Mouse (Mus musculus) lung, adult 2 months (tissue): ENCODE measurements around the gene Slc35e2. TPM values are rescaled to one million over a fixed set of nuclear protein-coding genes. Genes with fewer than 3 reads are reported as not detected.

Experiments used
- DNase-seq: peaks from one replicate; pipeline ENCODE4 v3.0.0; 2022
- H3K4me1 ChIP-seq: fragments of 200-500 bp; 2 replicates; pipeline ENCODE4 v1.6.1; 2011; ENCODE audit warnings: low read length; ENCODE audit not compliant: control insufficient read depth, insufficient read depth
- H3K4me3 ChIP-seq: fragments of 200-500 bp; replicated peaks from 2 replicates; pipeline ENCODE3; 2011; ENCODE audit warnings: low read depth, mild to moderate bottlenecking, control low read depth, low read length; ENCODE audit errors: extremely low read depth
- CTCF ChIP-seq: fragments of 200-500 bp; IDR thresholded peaks from 2 replicates; pipeline ENCODE4 v1.5.1; 2011; ENCODE audit warnings: mild to moderate bottlenecking, low read length, control low read depth; ENCODE audit not compliant: insufficient read depth
- POLR2A ChIP-seq: fragments of 200-500 bp; IDR thresholded peaks from 2 replicates; pipeline ENCODE4 v1.6.1; 2011; ENCODE audit warnings: low read depth, mild to moderate bottlenecking, control low read depth, low read length, borderline replicate concordance; ENCODE audit errors: extremely low read depth
- WGBS: fragments of 180-500 bp; shearing (Covaris S2); methylation state at CpG from one replicate; pipeline ENCODE4 v1.1.7; 2018; 5-methylcytosine and 5-hydroxymethylcytosine counted together
- polyA plus RNA-seq: library from polyadenylated mRNA; depleted of rRNA; stranded (reverse); fragments of >200 nt; gene quantifications from 2 replicates; pipeline ENCODE4 v1.2.3, GENCODE M21; 2012

Gene Slc35e2
- polyA plus RNA-seq, 1 experiment, result 6.6 TPM

GRCm38 (mm10) chr4:155574931-155575330 is 26.3 kb upstream of the Slc35e2 start:
- TF ChIP-seq CTCF (no peak), POLR2A (no peak)
- DNase-seq, result no peak
- Histone ChIP-seq H3K4me1 (peaks cover 4% of the 10 kb centered on the region; the same call in 1 of the 2 replicates), H3K4me3 (no peak overlapping the region)
- 55% methylated on average over 11 of the region's 11 CpGs for WGBS

GRCm38 (mm10) chr4:155575521-155575920 is 25.7 kb upstream of the Slc35e2 start:
- TF ChIP-seq POLR2A (no peak), CTCF (no peak)
- Histone ChIP-seq H3K4me3 (no peak overlapping the region), H3K4me1 (peaks cover 4% of the 10 kb centered on the region; the same call in 1 of the 2 replicates)
- WGBS, result 88% methylated on average over 8 of the region's 8 CpGs
- no peak for DNase-seq

GRCm38 (mm10) chr4:155577132-155577531 is 24.1 kb upstream of the Slc35e2 start:
- 88% methylated on average over 9 of the region's 9 CpGs for WGBS
- no peak for DNase-seq
- H3K4me1 ChIP-seq, result no peaks in the 10 kb centered on the region; the same call in 1 of the 2 replicates
- TF ChIP-seq CTCF, result no peak
- TF ChIP-seq POLR2A, result no peak
- no peak overlapping the region for H3K4me3 ChIP-seq

- no peak overlapping the region for H3K4me3 ChIP-seq
- DNase-seq, result no peak
- 87% methylated on average over 5 of the region's 5 CpGs for WGBS
- H3K4me1 ChIP-seq, result no peaks in the 10 kb centered on the region; the same call in 1 of the 2 replicates
- TF ChIP-seq POLR2A (no peak), CTCF (no peak)
Observed at GRCm38 (mm10) chr4:155577741-155578140, 23.5 kb upstream of the Slc35e2 start.

GRCm38 (mm10) chr4:155578336-155579125 is 22.7 kb upstream of the Slc35e2 start:
- DNase-seq, result no peak
- WGBS, result 77% methylated on average over 7 of the region's 7 CpGs
- Histone ChIP-seq H3K4me3 (no peak overlapping the region), H3K4me1 (no peaks in the 10 kb centered on the region; the same call in 1 of the 2 replicates)
- no peak for TF ChIP-seq POLR2A
- TF ChIP-seq CTCF, result no peak

GRCm38 (mm10) chr4:155580420-155580819 is 20.8 kb upstream of the Slc35e2 start:
- TF ChIP-seq CTCF (peak; percentile 70), POLR2A (no peak)

GRCm38 (mm10) chr4:155582279-155582905 is 18.8 kb upstream of the Slc35e2 start:
- Histone ChIP-seq H3K4me3 (no peak overlapping the region), H3K4me1 (no peaks in the 10 kb centered on the region; the same call in 1 of the 2 replicates)
- 89% methylated on average over 6 of the region's 6 CpGs for WGBS
- TF ChIP-seq POLR2A (no peak), CTCF (no peak)
- DNase-seq, result no peak

More at GRCm38 (mm10) chr4:155580420-155580819, 20.8 kb upstream of the Slc35e2 start:
- H3K4me1 ChIP-seq, result no peaks in the 10 kb centered on the region; the same call in 1 of the 2 replicates
- WGBS, result 28% methylated on average over 1 of the region's 1 CpGs
- H3K4me3 ChIP-seq, result no peak overlapping the region
- peak; percentile 55 for DNase-seq

- no peak for DNase-seq
- TF ChIP-seq POLR2A, result no peak
- no peak for TF ChIP-seq CTCF
- Histone ChIP-seq H3K4me3 (no peak overlapping the region), H3K4me1 (no peaks in the 10 kb centered on the region)
- 96% methylated on average over 5 of the region's 5 CpGs for WGBS
Observed at GRCm38 (mm10) chr4:155589356-155589755, 11.9 kb upstream of the Slc35e2 start.

GRCm38 (mm10) chr4:155591012-155591719 is 10.1 kb upstream of the Slc35e2 start:
- TF ChIP-seq POLR2A, result no peak
- no peak for TF ChIP-seq CTCF
- no peak for DNase-seq
- 63% methylated on average over 7 of the region's 7 CpGs for WGBS
- no peaks in the 10 kb centered on the region for H3K4me1 ChIP-seq
- H3K4me3 ChIP-seq, result no peak overlapping the region
